Mouse (Mus musculus) C2C12 (cell line): Measurements from ENCODE around the gene Nbeal2. TPM values are rescaled to one million over a fixed set of nuclear protein-coding genes. Genes with fewer than 3 reads are reported as not detected.

ENCODE experiments used
- H3K27me3 ChIP-seq: one replicate; pipeline ENCODE4 v1.6.1; 2011; ENCODE audit not compliant: control insufficient read depth, insufficient read depth, insufficient read length
- H3K36me3 ChIP-seq: one replicate; pipeline ENCODE4 v1.6.1; 2011; ENCODE audit not compliant: control insufficient read depth, insufficient read depth
- H3K4me3 ChIP-seq: one replicate; pipeline ENCODE4 v1.5.1; 2011; ENCODE audit warnings: mild to moderate bottlenecking, control low read depth; ENCODE audit not compliant: poor library complexity, insufficient read depth, severe bottlenecking
- H3K79me2 ChIP-seq: one replicate; pipeline ENCODE4 v1.6.1; 2011; ENCODE audit not compliant: control insufficient read depth, insufficient read depth
- H3K79me3 ChIP-seq: one replicate; pipeline ENCODE4 v1.6.1; 2011; ENCODE audit warnings: low read depth, control low read depth
- H3ac ChIP-seq: one replicate; pipeline ENCODE3; 2011; ENCODE audit warnings: low read depth; ENCODE audit not compliant: control insufficient read depth, insufficient read length
- CEBPB ChIP-seq: IDR thresholded peaks from one replicate; pipeline ENCODE4 v1.6.1; 2011; ENCODE audit warnings: low read depth, mild to moderate bottlenecking, control low read depth, moderate library complexity
- CTCF ChIP-seq: IDR thresholded peaks from one replicate; pipeline ENCODE4 v1.5.1; 2011; ENCODE audit not compliant: control insufficient read depth, insufficient read depth, insufficient read length
- FOSL1 ChIP-seq: IDR thresholded peaks from one replicate; pipeline ENCODE4 v1.8.0; 2011; ENCODE audit warnings: mild to moderate bottlenecking, low read length; ENCODE audit not compliant: poor library complexity, insufficient read depth, severe bottlenecking
- MAX ChIP-seq: IDR thresholded peaks from one replicate; pipeline ENCODE4 v1.6.1; 2011; ENCODE audit warnings: mild to moderate bottlenecking, control low read depth
- MYOD1 ChIP-seq: IDR thresholded peaks from one replicate; pipeline ENCODE4 v1.6.1; 2011; ENCODE audit warnings: low read depth; ENCODE audit not compliant: control insufficient read depth, insufficient read length
- MYOG ChIP-seq: IDR thresholded peaks from one replicate; pipeline ENCODE4 v1.6.1; 2011; ENCODE audit not compliant: control insufficient read depth, insufficient read length; ENCODE audit errors: extremely low read depth
- USF1 ChIP-seq: IDR thresholded peaks from one replicate; pipeline ENCODE4 v1.6.1; 2011; ENCODE audit warnings: low read depth, mild to moderate bottlenecking, control low read depth, moderate library complexity
- long read RNA-seq, 2 experiments: library from polyadenylated mRNA; unstranded; transcript quantifications; one replicate each; pipeline ENCODE4 v2.0.0; 2019 to 2020
- polyA plus RNA-seq: library from polyadenylated mRNA; unstranded; fragments of >200 nt; fragmentation: generic; extraction: Trizol; gene quantifications from one replicate; pipeline ENCODE4 v1.2.1, GENCODE M21; 2012; ENCODE audit warnings: missing spikeins

Gene Nbeal2
- polyA plus RNA-seq, result 3.3 TPM
- long read RNA-seq, experiment 1, partial matches to known transcripts, result 2 of 2 reads
- long read RNA-seq, experiment 1, other reads (novel, unspliced or antisense), result 0 of 2 reads
- long read RNA-seq, experiment 2, partial matches to known transcripts, result 4 of 7 reads
- long read RNA-seq, experiment 2, other reads (novel, unspliced or antisense), result 3 of 7 reads

GRCm38 (mm10) chr9:110653655-110654461, at the start of gene Nbeal2:
Nbeal2 (minus strand) TSS chr9:110654161.
- peaks cover 22% of the 10 kb centered on the region for H3K79me2 ChIP-seq
- peak within 1 kb of the TSS; percentile 74 for H3ac ChIP-seq
- no peaks in the 10 kb centered on the region for H3K36me3 ChIP-seq
- no peaks in the 10 kb centered on the region for H3K27me3 ChIP-seq
- H3K79me3 ChIP-seq, result peaks cover 20% of the 10 kb centered on the region
- TF ChIP-seq CTCF, result peak; percentile 2
- peak; percentile 13 for TF ChIP-seq MYOD1
- no peak for TF ChIP-seq MAX
- H3K4me3 ChIP-seq, result peak within 1 kb of the TSS; percentile 51

DNA sequence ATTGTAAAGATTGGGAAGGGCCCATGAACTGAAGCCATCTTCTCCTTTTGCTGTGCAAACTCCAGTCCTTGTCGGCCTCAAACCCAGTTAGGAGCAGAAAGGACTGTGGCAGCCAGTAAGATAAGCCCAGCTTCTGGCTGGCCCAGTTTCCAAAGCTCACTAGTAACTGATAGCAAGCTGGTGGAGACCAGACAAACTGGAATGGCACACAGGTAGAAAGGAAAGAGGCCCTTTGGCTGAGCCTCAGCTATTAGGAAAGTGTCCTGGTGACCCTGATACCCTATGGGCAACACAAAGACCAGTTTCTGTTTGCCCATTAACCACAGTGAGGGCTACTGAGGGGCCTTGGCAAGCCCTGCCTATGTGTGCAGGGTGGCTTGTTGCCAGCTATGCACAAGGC, 48.9 kb upstream of the Nbeal2 start:
- Histone ChIP-seq H3K27me3 (no peaks in the 10 kb centered on the region), H3K4me3 (no peak overlapping the region), H3K79me2 (no peaks in the 10 kb centered on the region), H3K79me3 (no peaks in the 10 kb centered on the region), H3ac (no peak overlapping the region), H3K36me3 (no peaks in the 10 kb centered on the region)
- TF ChIP-seq FOSL1, result no peak
- no peak for TF ChIP-seq USF1
- TF ChIP-seq CEBPB, result no peak
- no peak for TF ChIP-seq MYOD1
- no peak for TF ChIP-seq MAX
- TF ChIP-seq MYOG, result no peak
- TF ChIP-seq CTCF, result no peak

DNA sequence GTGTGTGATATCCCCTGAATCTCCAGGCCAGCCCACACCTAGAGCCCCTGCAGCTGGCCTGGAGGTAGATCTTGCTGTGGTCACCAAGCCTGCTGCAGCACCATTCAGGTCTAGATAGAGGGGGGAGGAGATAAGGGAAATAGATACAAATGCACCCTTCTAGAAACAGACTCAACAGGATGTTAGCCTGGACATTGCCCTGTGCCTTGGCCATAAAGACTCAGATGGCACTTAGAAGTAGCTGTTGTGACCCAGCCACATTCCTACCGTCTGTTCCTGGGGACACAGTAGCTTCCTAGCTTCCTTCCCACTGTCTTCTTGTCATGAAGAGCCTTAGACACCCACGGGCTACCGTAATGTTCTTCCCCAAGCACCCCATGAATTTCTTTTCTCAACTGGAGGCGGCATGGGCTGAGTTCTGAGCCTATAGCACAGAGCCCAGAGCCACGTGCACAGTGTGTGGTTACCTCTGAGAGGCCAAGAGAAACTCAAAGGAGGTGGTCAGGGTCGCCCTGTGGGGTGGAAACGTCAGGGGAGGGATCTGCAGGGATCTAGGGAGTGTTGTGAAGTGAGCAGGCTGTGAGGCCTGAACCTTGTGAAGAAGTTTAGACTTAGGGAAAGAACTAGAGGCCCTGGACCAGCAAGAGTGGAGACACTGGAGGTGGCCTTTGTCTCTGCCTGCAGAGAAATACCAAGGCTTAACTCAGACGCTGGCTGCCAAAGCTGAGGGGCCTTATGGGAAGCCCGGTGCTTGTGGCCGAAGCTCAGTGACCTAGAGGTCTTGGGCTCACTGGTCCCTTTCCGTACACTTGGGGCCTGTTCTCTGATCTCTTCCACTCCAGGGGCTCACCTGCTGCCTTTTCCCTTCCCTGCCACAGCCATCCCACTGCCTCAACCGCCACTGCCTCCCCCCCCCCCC, 47.4 kb upstream of the Nbeal2 start:
- Histone ChIP-seq H3K79me3 (no peaks in the 10 kb centered on the region), H3K36me3 (no peaks in the 10 kb centered on the region), H3K79me2 (no peaks in the 10 kb centered on the region), H3K27me3 (no peaks in the 10 kb centered on the region), H3ac (no peak overlapping the region), H3K4me3 (no peak overlapping the region)
- TF ChIP-seq FOSL1 (no peak), MYOG (no peak), MAX (no peak), CTCF (no peak), MYOD1 (no peak), USF1 (no peak), CEBPB (no peak)

GRCm38 (mm10) chr9:110699574-110699973, 45.6 kb upstream of the Nbeal2 start:
- TF ChIP-seq CEBPB (no peak), MAX (no peak), CTCF (no peak), MYOG (no peak), USF1 (no peak), MYOD1 (no peak), FOSL1 (no peak)
- Histone ChIP-seq H3K27me3 (no peaks in the 10 kb centered on the region), H3K79me3 (no peaks in the 10 kb centered on the region), H3ac (no peak overlapping the region), H3K79me2 (no peaks in the 10 kb centered on the region), H3K4me3 (no peak overlapping the region), H3K36me3 (peaks cover 5% of the 10 kb centered on the region)

DNA sequence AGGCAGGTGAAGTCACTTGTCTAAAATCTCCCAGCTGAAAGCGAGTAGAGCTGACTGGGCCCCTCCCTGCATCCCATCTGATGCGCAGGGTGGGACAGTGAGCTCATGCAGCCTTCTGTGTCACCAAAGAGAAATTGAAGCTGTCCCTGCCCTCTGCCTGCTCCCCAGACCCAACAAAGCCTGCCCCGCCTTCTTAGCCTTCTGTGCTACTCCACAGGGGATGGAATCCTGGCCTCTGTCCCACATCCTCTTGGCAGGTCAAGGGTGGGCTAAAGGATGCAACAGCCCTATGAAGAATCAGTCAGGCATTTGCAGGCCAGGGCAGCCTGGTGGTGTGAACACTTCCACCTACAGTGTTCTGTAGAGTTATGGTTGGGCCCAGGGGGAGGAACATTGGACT, 43.5 kb upstream of the Nbeal2 start:
- Histone ChIP-seq H3K4me3 (no peak overlapping the region), H3ac (no peak overlapping the region), H3K79me3 (no peaks in the 10 kb centered on the region), H3K27me3 (no peaks in the 10 kb centered on the region), H3K79me2 (no peaks in the 10 kb centered on the region), H3K36me3 (peaks cover 11% of the 10 kb centered on the region)
- no peak for TF ChIP-seq MYOD1
- TF ChIP-seq CEBPB, result no peak
- no peak for TF ChIP-seq MAX
- no peak for TF ChIP-seq CTCF
- TF ChIP-seq FOSL1, result no peak
- TF ChIP-seq MYOG, result no peak
- TF ChIP-seq USF1, result no peak
